Mouse (Mus musculus): ENCODE measurements around the gene Herc1. TPM values are rescaled to one million over a fixed set of nuclear protein-coding genes. Genes with fewer than 3 reads are reported as not detected.
"Not testable (repeated sequence)": the region's sequence is repeated elsewhere in the genome, so short reads cannot be mapped to it uniquely, and the experiment has no call there.

The Herc1 gene
- polyA plus RNA-seq, 1 experiment, result 47.2 TPM

GRCm38 (mm10) chr9:66374495-66375478, 24.5 kb downstream of the Herc1 start:
- Histone ChIP-seq H3K9ac (ENCODE audit: low read depth, poor library complexity, severe bottlenecking) (no peak overlapping the region), H3K4me3 (ENCODE audit: low read depth, low read length) (no peak overlapping the region), H3K36me3 (ENCODE audit: control insufficient read depth, insufficient read depth, low read length, poor library complexity, severe bottlenecking) (peaks cover 3% of the 10 kb centered on the region; the same call in 1 of the 2 replicates), H3K9me3 (replicated peaks; ENCODE audit: control insufficient read depth, insufficient read depth, low read length, poor library complexity, severe bottlenecking) (no peaks in the 10 kb centered on the region), H3K4me1 (ENCODE audit: control insufficient read depth, insufficient read depth, low read length) (no peaks in the 10 kb centered on the region), H3K27ac (ENCODE audit: insufficient read depth, low read length) (no peak overlapping the region), H3K27me3 (ENCODE audit: control insufficient read depth, insufficient read depth, low read length, poor library complexity, severe bottlenecking) (no peaks in the 10 kb centered on the region)
- TF ChIP-seq CTCF (IDR thresholded peaks at IDR 0.05; ENCODE audit: low read depth, low read length) (no peak), EP300 (IDR thresholded peaks at IDR 0.05; ENCODE audit: insufficient read depth, low read depth, low read length) (no peak), POLR2A (IDR thresholded peaks at IDR 0.05; ENCODE audit: insufficient read depth, low read length) (no peak)

GRCm38 (mm10) chr9:66383417-66383816, 33.2 kb downstream of the Herc1 start:
- TF ChIP-seq POLR2A (IDR thresholded peaks at IDR 0.05; ENCODE audit: insufficient read depth, low read length) (no peak), CTCF (IDR thresholded peaks at IDR 0.05; ENCODE audit: low read depth, low read length) (no peak), EP300 (IDR thresholded peaks at IDR 0.05; ENCODE audit: insufficient read depth, low read depth, low read length) (no peak)
- Histone ChIP-seq H3K27me3 (ENCODE audit: control insufficient read depth, insufficient read depth, low read length, poor library complexity, severe bottlenecking) (no peaks in the 10 kb centered on the region), H3K4me1 (ENCODE audit: control insufficient read depth, insufficient read depth, low read length) (no peaks in the 10 kb centered on the region), H3K4me3 (ENCODE audit: low read depth, low read length) (no peak overlapping the region), H3K36me3 (ENCODE audit: control insufficient read depth, insufficient read depth, low read length, poor library complexity, severe bottlenecking) (peaks cover 3% of the 10 kb centered on the region; the same call in 1 of the 2 replicates), H3K9me3 (replicated peaks; ENCODE audit: control insufficient read depth, insufficient read depth, low read length, poor library complexity, severe bottlenecking) (no peaks in the 10 kb centered on the region), H3K9ac (ENCODE audit: low read depth, poor library complexity, severe bottlenecking) (no peak overlapping the region), H3K27ac (ENCODE audit: insufficient read depth, low read length) (no peak overlapping the region)

- H3K4me3 ChIP-seq (ENCODE audit: low read depth, low read length); H3K27me3 ChIP-seq (ENCODE audit: control insufficient read depth, insufficient read depth, low read length, poor library complexity, severe bottlenecking); H3K9ac ChIP-seq (ENCODE audit: low read depth, poor library complexity, severe bottlenecking); H3K36me3 ChIP-seq (ENCODE audit: control insufficient read depth, insufficient read depth, low read length, poor library complexity, severe bottlenecking); H3K27ac ChIP-seq (ENCODE audit: insufficient read depth, low read length); H3K9me3 ChIP-seq (replicated peaks; ENCODE audit: control insufficient read depth, insufficient read depth, low read length, poor library complexity, severe bottlenecking); H3K4me1 ChIP-seq (ENCODE audit: control insufficient read depth, insufficient read depth, low read length): not testable (repeated sequence)
Observed at GRCm38 (mm10) chr9:66390338-66390737, 40.1 kb downstream of the Herc1 start.

GRCm38 (mm10) chr9:66393304-66393703, 43.1 kb downstream of the Herc1 start:
- Histone ChIP-seq H3K4me3 (ENCODE audit: low read depth, low read length) (no peak overlapping the region), H3K27me3 (ENCODE audit: control insufficient read depth, insufficient read depth, low read length, poor library complexity, severe bottlenecking) (no peaks in the 10 kb centered on the region), H3K27ac (ENCODE audit: insufficient read depth, low read length) (no peak overlapping the region), H3K9me3 (replicated peaks; ENCODE audit: control insufficient read depth, insufficient read depth, low read length, poor library complexity, severe bottlenecking) (no peaks in the 10 kb centered on the region), H3K9ac (ENCODE audit: low read depth, poor library complexity, severe bottlenecking) (no peak overlapping the region), H3K4me1 (ENCODE audit: control insufficient read depth, insufficient read depth, low read length) (no peaks in the 10 kb centered on the region), H3K36me3 (ENCODE audit: control insufficient read depth, insufficient read depth, low read length, poor library complexity, severe bottlenecking) (peaks cover 7% of the 10 kb centered on the region; the same call in 1 of the 2 replicates)
- no peak for TF ChIP-seq EP300 (IDR thresholded peaks at IDR 0.05; ENCODE audit: insufficient read depth, low read depth, low read length)

- no peak overlapping the region for H3K9ac ChIP-seq (ENCODE audit: low read depth, poor library complexity, severe bottlenecking)
- no peaks in the 10 kb centered on the region for H3K9me3 ChIP-seq (replicated peaks; ENCODE audit: control insufficient read depth, insufficient read depth, low read length, poor library complexity, severe bottlenecking)
- H3K36me3 ChIP-seq (ENCODE audit: control insufficient read depth, insufficient read depth, low read length, poor library complexity, severe bottlenecking), result no peaks in the 10 kb centered on the region
- H3K4me3 ChIP-seq (ENCODE audit: low read depth, low read length), result no peak overlapping the region
- H3K27ac ChIP-seq (ENCODE audit: insufficient read depth, low read length), result no peak overlapping the region
- TF ChIP-seq CTCF (IDR thresholded peaks at IDR 0.05; ENCODE audit: low read depth, low read length) (no peak), POLR2A (IDR thresholded peaks at IDR 0.05; ENCODE audit: insufficient read depth, low read length) (no peak), EP300 (IDR thresholded peaks at IDR 0.05; ENCODE audit: insufficient read depth, low read depth, low read length) (no peak)
- H3K4me1 ChIP-seq (ENCODE audit: control insufficient read depth, insufficient read depth, low read length), result no peaks in the 10 kb centered on the region
- H3K27me3 ChIP-seq (ENCODE audit: control insufficient read depth, insufficient read depth, low read length, poor library complexity, severe bottlenecking), result no peaks in the 10 kb centered on the region
Observed at GRCm38 (mm10) chr9:66423492-66423891, 73.2 kb downstream of the Herc1 start.

GRCm38 (mm10) chr9:66440007-66440406, 89.8 kb downstream of the Herc1 start:
- TF ChIP-seq POLR2A (IDR thresholded peaks at IDR 0.05; ENCODE audit: insufficient read depth, low read length) (no peak), EP300 (IDR thresholded peaks at IDR 0.05; ENCODE audit: insufficient read depth, low read depth, low read length) (no peak), CTCF (IDR thresholded peaks at IDR 0.05; ENCODE audit: low read depth, low read length) (no peak)
- peaks cover 5% of the 10 kb centered on the region; the same call in 1 of the 2 replicates for H3K36me3 ChIP-seq (ENCODE audit: control insufficient read depth, insufficient read depth, low read length, poor library complexity, severe bottlenecking)

More at GRCm38 (mm10) chr9:66440007-66440406, 89.8 kb downstream of the Herc1 start:
- Histone ChIP-seq H3K9me3 (replicated peaks; ENCODE audit: control insufficient read depth, insufficient read depth, low read length, poor library complexity, severe bottlenecking) (no peaks in the 10 kb centered on the region), H3K27me3 (ENCODE audit: control insufficient read depth, insufficient read depth, low read length, poor library complexity, severe bottlenecking) (no peaks in the 10 kb centered on the region), H3K27ac (ENCODE audit: insufficient read depth, low read length) (no peak overlapping the region), H3K4me1 (ENCODE audit: control insufficient read depth, insufficient read depth, low read length) (peaks cover 2% of the 10 kb centered on the region), H3K4me3 (ENCODE audit: low read depth, low read length) (no peak overlapping the region), H3K9ac (ENCODE audit: low read depth, poor library complexity, severe bottlenecking) (no peak overlapping the region)

All from ES-Bruce4 (cell line).